ENCODE assay signal across 7 mouse cellular contexts in genomic region chr4:59035786-59036350, GRCm38 (mm10). TPM values are rescaled to one million over a fixed set of nuclear protein-coding genes. Genes with fewer than 3 reads are reported as not detected.
DNase-seq lines count a peak whose midpoint lies in the region; ATAC-seq and TF ChIP-seq lines count a peak whose summit lies in the region.

No protein-coding gene starts in this region.

- H3K9me3 ChIP-seq in embryonic facial prominence, embryonic 14.5 days (ENCODE audit: control insufficient read depth, low read length): 0 out of 2 replicates have a peak, but pooled peaks cover 3% of the 10 kb centered on the region
- H3K9me3 ChIP-seq in limb, embryonic 13.5 days: peaks cover 2% of the 10 kb centered on the region; the same call in 1 of the 2 replicates
- H3K9me3 ChIP-seq in stomach, embryonic 14.5 days (ENCODE audit: control insufficient read depth, low read depth, low read length): no peaks in the 10 kb centered on the region

- H3K4me2 ChIP-seq in embryonic facial prominence, embryonic 14.5 days (ENCODE audit: low read depth, low read length): peak overlapping the region; percentile 69
- H3K4me2 ChIP-seq in limb, embryonic 13.5 days (replicated peaks): peak overlapping the region; percentile 67
- peak overlapping the region; percentile 55 for H3K4me2 ChIP-seq in stomach, embryonic 14.5 days (replicated peaks; ENCODE audit: low read depth, low read length)

- no peak for ATAC-seq in embryonic facial prominence, embryonic 14.5 days (ENCODE audit: low read depth)
- no peak for ATAC-seq in limb, embryonic 13.5 days (ENCODE audit: low FRiP score, low read depth)
- ATAC-seq in stomach, embryonic 14.5 days (ENCODE audit: insufficient number of reproducible peaks, insufficient read depth, low FRiP score, low read depth): no peak

- H3K27me3 ChIP-seq in embryonic facial prominence, embryonic 14.5 days (replicated peaks; ENCODE audit: control insufficient read depth, insufficient read depth, low read length): no peaks in the 10 kb centered on the region
- no peaks in the 10 kb centered on the region for H3K27me3 ChIP-seq in limb, embryonic 13.5 days
- no peaks in the 10 kb centered on the region for H3K27me3 ChIP-seq in stomach, embryonic 14.5 days (ENCODE audit: control insufficient read depth, insufficient read depth, low read length)

- H3K4me3 ChIP-seq in lung, adult 2 months (replicated peaks; ENCODE audit: extremely low read depth, low read depth, low read length): peak overlapping the region; percentile 32
- peak overlapping the region; percentile 87 for H3K4me3 ChIP-seq in embryonic facial prominence, embryonic 14.5 days (ENCODE audit: low read depth, low read length)
- H3K4me3 ChIP-seq in limb, embryonic 13.5 days: peak overlapping the region; percentile 86
- peak overlapping the region; percentile 79 for H3K4me3 ChIP-seq in stomach, embryonic 14.5 days (ENCODE audit: low read depth, low read length)

- H3K36me3 ChIP-seq in embryonic facial prominence, embryonic 14.5 days (ENCODE audit: control insufficient read depth, insufficient read depth, low read length): peaks cover 23% of the 10 kb centered on the region
- H3K36me3 ChIP-seq in limb, embryonic 13.5 days: peaks cover 30% of the 10 kb centered on the region
- 0 out of 2 replicates have a peak, but pooled peaks cover 7% of the 10 kb centered on the region for H3K36me3 ChIP-seq in stomach, embryonic 14.5 days (ENCODE audit: control insufficient read depth, insufficient read depth, low read length)

- peaks cover 3% of the 10 kb centered on the region; the same call in 1 of the 2 replicates for H3K4me1 ChIP-seq in lung, adult 2 months (ENCODE audit: control insufficient read depth, insufficient read depth, low read length)
- peaks cover 5% of the 10 kb centered on the region; the same call in 1 of the 2 replicates for H3K4me1 ChIP-seq in embryonic facial prominence, embryonic 14.5 days (ENCODE audit: control insufficient read depth, insufficient read depth, low read length)
- peaks cover 12% of the 10 kb centered on the region for H3K4me1 ChIP-seq in limb, embryonic 13.5 days
- 0 out of 2 replicates have a peak, but pooled peaks cover 3% of the 10 kb centered on the region for H3K4me1 ChIP-seq in stomach, embryonic 14.5 days (ENCODE audit: control insufficient read depth, insufficient read depth, low read length)

- 68% methylated on average over 18 of the region's 18 CpGs for WGBS in lung, adult 2 months
- 57% methylated on average over 18 of the region's 18 CpGs for WGBS in embryonic facial prominence, embryonic 14.5 days
- WGBS in limb, embryonic 13.5 days: 53% methylated on average over 18 of the region's 18 CpGs
- 70% methylated on average over 18 of the region's 18 CpGs for WGBS in stomach, embryonic 14.5 days

- TF ChIP-seq CTCF in lung, adult 2 months (IDR thresholded peaks at IDR 0.05; ENCODE audit: insufficient read depth, low read length): no peak

- no peak for TF ChIP-seq POLR2A in lung, adult 2 months (IDR thresholded peaks at IDR 0.05; ENCODE audit: borderline replicate concordance, extremely low read depth, low read depth, low read length)

- H3K9ac ChIP-seq in embryonic facial prominence, embryonic 14.5 days (ENCODE audit: low read depth, low read length): peak overlapping the region; percentile 89
- H3K9ac ChIP-seq in limb, embryonic 13.5 days: peak overlapping the region; percentile 85
- H3K9ac ChIP-seq in stomach, embryonic 14.5 days (replicated peaks; ENCODE audit: low read depth, low read length): peak overlapping the region; percentile 79

- no peak overlapping the region for H3K27ac ChIP-seq in embryonic facial prominence, embryonic 14.5 days (replicated peaks; ENCODE audit: low read depth, low read length)
- no peak overlapping the region for H3K27ac ChIP-seq in limb, embryonic 13.5 days
- no peak overlapping the region for H3K27ac ChIP-seq in stomach, embryonic 14.5 days (ENCODE audit: low read length)

- DNase-seq in lung, adult 2 months: no peak
- no peak for DNase-seq in lung, postnatal 10 days
- peak; percentile 9 for DNase-seq in Muller cell, postnatal 12 days (ENCODE audit: inconsistent ontology term)
- DNase-seq in embryonic facial prominence, embryonic 14.5 days (ENCODE audit: low spot score): no peak
- no peak for DNase-seq in gastrocnemius, adult 18-20 months (ENCODE audit: low spot score)

RNA-seq across cellular contexts. Expression of gene Gng10, which starts 1.0 kb away (rescaled TPM):
- polyA plus RNA-seq in lung, adult 2 months (2012; rRNA removed): 15.1 and 16.9 TPM in 2 replicates
- 137 and 144 TPM in 2 replicates for polyA plus RNA-seq in embryonic facial prominence, embryonic 14.5 days (2014; fragmentation: Nextera tagmentation; extraction: Ambion mirVana)
- 193 and 195 TPM in 2 replicates for polyA plus RNA-seq in limb, embryonic 13.5 days (2015; fragmentation: Nextera tagmentation; extraction: Ambion mirVana)
- polyA plus RNA-seq in stomach, embryonic 14.5 days (2014; fragmentation: Nextera tagmentation; extraction: Ambion mirVana): 150 and 173 TPM in 2 replicates
- 1 to 10 TPM; 5.0 to 6.0 TPM for total RNA-seq in gastrocnemius, adult 18-20 months (2021)

RNA-seq across cellular contexts. Expression of gene Gm20503, which starts 32.9 kb away (rescaled TPM):
- polyA plus RNA-seq in lung, adult 2 months (2012; rRNA removed): 1.7 TPM in 1 of 2 replicates, not detected in the other
- 16.3 and 17.0 TPM in 2 replicates for polyA plus RNA-seq in embryonic facial prominence, embryonic 14.5 days (2014; fragmentation: Nextera tagmentation; extraction: Ambion mirVana)
- 19.3 and 20.3 TPM in 2 replicates for polyA plus RNA-seq in limb, embryonic 13.5 days (2015; fragmentation: Nextera tagmentation; extraction: Ambion mirVana)
- polyA plus RNA-seq in stomach, embryonic 14.5 days (2014; fragmentation: Nextera tagmentation; extraction: Ambion mirVana): 10.2 and 11.8 TPM in 2 replicates
- not detected for total RNA-seq in gastrocnemius, adult 18-20 months (2021)

RNA-seq across cellular contexts. Expression of gene Dnajc25, which starts 41.0 kb away (rescaled TPM):
- 3.6 and 4.7 TPM in 2 replicates for polyA plus RNA-seq in lung, adult 2 months (2012; rRNA removed)
- 19.3 and 20.0 TPM in 2 replicates for polyA plus RNA-seq in embryonic facial prominence, embryonic 14.5 days (2014; fragmentation: Nextera tagmentation; extraction: Ambion mirVana)
- polyA plus RNA-seq in limb, embryonic 13.5 days (2015; fragmentation: Nextera tagmentation; extraction: Ambion mirVana): 15.7 and 16.6 TPM in 2 replicates
- 14.4 and 16.9 TPM in 2 replicates for polyA plus RNA-seq in stomach, embryonic 14.5 days (2014; fragmentation: Nextera tagmentation; extraction: Ambion mirVana)
- 10 to 100 TPM in 1 of 2 experiments, 1 to 10 TPM in 1; 9.3 to 12.1 TPM for total RNA-seq in gastrocnemius, adult 18-20 months (2021)

RNA-seq across cellular contexts. Expression of gene Ptgr1, which starts 48.9 kb away (rescaled TPM):
- polyA plus RNA-seq in lung, adult 2 months (2012; rRNA removed): 6.7 and 23.7 TPM in 2 replicates
- polyA plus RNA-seq in embryonic facial prominence, embryonic 14.5 days (2014; fragmentation: Nextera tagmentation; extraction: Ambion mirVana): 23.8 and 28.9 TPM in 2 replicates
- 23.8 and 25.5 TPM in 2 replicates for polyA plus RNA-seq in limb, embryonic 13.5 days (2015; fragmentation: Nextera tagmentation; extraction: Ambion mirVana)
- 63.4 and 67.3 TPM in 2 replicates for polyA plus RNA-seq in stomach, embryonic 14.5 days (2014; fragmentation: Nextera tagmentation; extraction: Ambion mirVana)
- total RNA-seq in gastrocnemius, adult 18-20 months (2021): under 1 TPM; 0.80 to 0.90 TPM

Comparison
In these comparisons a context has a peak if more than half of its experiments do, and no peak if none do; other contexts are left out.
1. H3K4me3 ChIP-seq: peak in every context shown above with its lines; median percentile 87 in embryonic facial prominence, embryonic 14.5 days; 86 in limb, embryonic 13.5 days; 79 in stomach, embryonic 14.5 days; 32 in lung, adult 2 months.